Mouse (Mus musculus) bone marrow, adult 2 months (tissue): Measurements from ENCODE around the gene Cd59a.

Source experiments
- CTCF ChIP-seq: fragments of 200-500 bp; IDR thresholded peaks from 2 replicates; pipeline ENCODE4 v1.5.1; 2011; ENCODE audit warnings: low read length, control low read depth; ENCODE audit not compliant: control insufficient read depth, insufficient read depth
- POLR2A ChIP-seq: fragments of 200-500 bp; IDR thresholded peaks from 2 replicates; pipeline ENCODE4 v1.6.1; 2011; ENCODE audit warnings: low read depth, mild to moderate bottlenecking, control low read depth, low read length, borderline replicate concordance; ENCODE audit not compliant: control insufficient read depth

DNA sequence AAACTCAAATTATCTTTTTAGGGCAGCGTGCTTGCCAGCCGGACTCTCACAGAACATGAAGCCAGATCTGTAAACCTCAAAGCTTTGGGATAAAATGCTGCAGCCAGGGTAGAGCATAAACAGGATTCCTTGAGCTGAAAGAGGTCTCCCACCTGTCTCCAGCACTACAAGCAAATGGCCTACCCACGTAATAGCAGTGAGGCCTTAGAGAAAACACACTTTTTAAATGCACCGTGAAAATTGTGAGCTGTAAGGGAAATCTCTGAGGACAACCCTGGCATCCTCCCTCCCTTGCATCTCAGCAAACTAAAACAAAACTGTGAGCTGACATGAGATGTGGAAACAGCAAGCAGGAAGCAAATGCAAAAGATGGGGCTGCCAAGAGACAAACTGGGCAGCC is 62.2 kb downstream of the Cd59a start:
- no peak for TF ChIP-seq CTCF
- no peak for TF ChIP-seq POLR2A
